Mouse (Mus musculus): ENCODE data around the gene Coro1c. TPM values are rescaled to one million over a fixed set of nuclear protein-coding genes. Genes with fewer than 3 reads are reported as not detected.

The Coro1c gene
- 10 to 100 TPM in 1 of 2 experiments, 1 to 10 TPM in 1; 7.8 to 11.8 TPM for total RNA-seq (2021)
- long read RNA-seq, experiment 1, transcript Coro1c-201 (11 exons, 3,491 nt) = major isoform, 10 of 10 reads
- long read RNA-seq, experiment 1, partial matches to known transcripts = 0 of 10 reads
- long read RNA-seq, experiment 1, other reads (novel, unspliced or antisense) = 0 of 10 reads
- long read RNA-seq, experiment 2, partial matches to known transcripts = 0 of 3 reads
- long read RNA-seq, experiment 2, other reads (novel, unspliced or antisense) = 0 of 3 reads

DNA sequence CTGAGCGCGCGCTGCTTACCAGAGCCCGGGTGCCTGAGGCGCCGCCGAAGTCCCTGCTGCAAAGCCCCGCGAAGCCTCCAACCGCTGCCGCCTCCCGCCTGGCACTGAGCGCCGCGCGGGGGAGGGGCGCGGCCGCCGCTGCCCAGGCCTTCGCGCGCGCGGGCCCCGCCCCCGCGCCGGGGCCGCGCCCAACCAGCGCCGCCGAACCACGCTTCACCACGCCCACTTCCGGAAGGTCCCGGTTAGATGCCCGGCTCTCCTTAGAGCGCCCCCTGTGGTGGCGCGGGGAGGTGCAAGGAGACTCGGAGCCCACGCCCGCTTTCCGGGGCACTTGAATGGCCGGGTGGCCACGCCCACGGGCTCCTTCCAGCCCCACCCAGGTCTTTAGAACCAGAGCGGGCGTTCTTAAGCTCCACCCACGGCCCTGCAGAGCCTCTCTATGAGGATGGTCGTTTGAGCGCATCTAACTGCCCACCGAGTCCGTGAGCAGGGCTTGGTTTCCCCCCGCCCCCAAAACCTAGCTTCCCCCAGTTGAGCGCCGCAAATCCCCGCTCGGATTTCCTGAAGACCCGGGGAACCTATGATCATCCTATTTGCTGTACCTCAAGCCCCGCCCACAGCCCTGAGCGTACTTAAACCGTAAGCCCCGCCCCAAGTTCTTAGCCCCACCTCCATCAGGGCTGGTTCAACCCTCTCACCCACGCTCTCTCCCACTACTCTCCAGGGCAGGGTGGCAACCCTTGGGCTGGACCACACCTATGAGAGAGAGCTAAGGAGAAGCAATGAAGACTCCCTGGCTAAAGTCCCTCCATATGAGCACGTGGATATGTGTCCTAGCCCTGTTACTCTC lies at the start of gene Coro1c:
Coro1c (minus strand) TSS at position 167 of the 850 bp plus-strand sequence.
- peak within 1 kb of the TSS; percentile 93 for H3K27ac ChIP-seq
- peak; percentile 99 for DNase-seq
- TF ChIP-seq CTCF (IDR thresholded peaks at IDR 0.05) = peak; percentile 95
- intact Hi-C loops (cut with DNase I) = loop anchor here (1.0 to 2.0 kb wide), 2 partner anchors 45 to 54 kb away; no protein-coding TSS in a partner anchor
- peak within 1 kb of the TSS; percentile 95 for H3K4me3 ChIP-seq

DNA sequence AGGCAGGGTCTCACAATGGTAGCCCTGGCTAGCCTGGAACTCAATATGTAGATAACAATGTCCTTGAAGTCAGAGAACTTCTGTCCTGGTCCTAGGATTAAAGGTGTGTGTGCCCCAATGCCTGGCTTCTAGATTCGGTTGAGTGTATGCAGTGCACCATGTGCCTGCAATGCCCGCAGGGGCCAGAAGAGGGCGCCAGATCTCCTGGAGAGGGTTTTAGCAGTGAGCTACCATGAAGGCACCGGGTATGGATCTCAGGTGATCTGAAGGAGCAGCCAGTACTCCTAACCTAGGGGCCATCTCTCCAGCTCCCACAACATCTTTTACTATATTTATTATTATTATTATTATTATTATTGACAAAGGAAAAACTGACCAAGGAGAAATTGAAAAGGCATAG lies 48.0 kb upstream of the Coro1c start:
- peak; percentile 87 for DNase-seq
- H3K27ac ChIP-seq = no peak overlapping the region
- peak; percentile 97 for TF ChIP-seq CTCF (IDR thresholded peaks at IDR 0.05)
- intact Hi-C loops (cut with DNase I) = loop anchor here (5.0 to 10.0 kb wide), 3 partner anchors 36 to 358 kb away; partner anchors contain the start of gene Ssh1
- no peak overlapping the region for H3K4me3 ChIP-seq

DNA sequence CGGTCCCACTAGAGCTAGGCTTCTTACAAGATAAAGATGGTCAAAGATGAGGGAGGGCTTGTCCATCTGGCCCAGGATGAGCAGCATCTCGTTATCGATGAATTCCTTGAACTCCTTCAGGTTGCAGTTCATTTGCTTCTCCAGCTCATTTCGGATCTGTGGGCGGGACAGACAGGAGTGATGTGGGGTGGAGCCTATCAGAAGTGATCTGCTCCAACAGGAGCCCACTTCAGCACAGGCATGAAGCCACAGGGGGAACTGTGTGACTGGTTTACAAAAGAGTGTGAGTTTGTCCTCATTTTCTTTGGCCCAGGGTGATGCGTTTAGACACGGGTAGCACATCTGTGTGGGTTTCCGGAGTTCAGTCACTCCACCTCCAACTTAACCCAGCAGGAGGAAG lies 47.1 kb upstream of the Coro1c start:
- TF ChIP-seq CTCF (IDR thresholded peaks at IDR 0.05) = no peak
- intact Hi-C loops (cut with DNase I) = loop anchor here (5.0 to 10.0 kb wide), 3 partner anchors 37 to 359 kb away; partner anchors contain the start of gene Ssh1

DNA sequence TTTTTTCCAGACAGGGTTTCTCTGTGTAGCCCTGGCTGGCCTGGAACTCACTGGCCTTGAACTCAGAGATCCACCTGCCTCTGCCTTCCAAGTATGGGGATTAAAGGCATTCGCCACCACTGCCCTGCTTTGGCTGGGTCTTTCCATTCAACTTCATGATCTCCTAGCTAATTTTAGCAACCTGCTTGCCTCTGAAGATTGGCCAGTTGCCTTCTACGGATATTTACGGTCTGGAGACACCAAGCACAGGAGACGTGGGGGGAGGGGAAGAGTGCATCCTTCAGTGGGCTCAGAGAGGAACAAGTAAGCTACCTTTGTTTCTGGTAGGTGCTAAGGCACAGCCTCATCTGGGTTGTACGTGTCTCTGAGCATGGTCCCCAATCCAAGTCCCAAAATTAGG lies 46.7 kb upstream of the Coro1c start:
- DNase-seq = peak; percentile 42
- no peak for TF ChIP-seq CTCF (IDR thresholded peaks at IDR 0.05)
- intact Hi-C loops (cut with DNase I) = loop anchor here (5.0 to 10.0 kb wide), 3 partner anchors 37 to 360 kb away; partner anchors contain the start of gene Ssh1
- peak overlapping the region; percentile 38; the same call in 1 of the 2 replicates for H3K27ac ChIP-seq
- no peak overlapping the region for H3K4me3 ChIP-seq

More for the DNA sequence above, 47.1 kb upstream of the Coro1c start:
- no peak for DNase-seq
- Histone ChIP-seq H3K27ac (no peak overlapping the region; the same call in 1 of the 2 replicates), H3K4me3 (no peak overlapping the region)

DNA sequence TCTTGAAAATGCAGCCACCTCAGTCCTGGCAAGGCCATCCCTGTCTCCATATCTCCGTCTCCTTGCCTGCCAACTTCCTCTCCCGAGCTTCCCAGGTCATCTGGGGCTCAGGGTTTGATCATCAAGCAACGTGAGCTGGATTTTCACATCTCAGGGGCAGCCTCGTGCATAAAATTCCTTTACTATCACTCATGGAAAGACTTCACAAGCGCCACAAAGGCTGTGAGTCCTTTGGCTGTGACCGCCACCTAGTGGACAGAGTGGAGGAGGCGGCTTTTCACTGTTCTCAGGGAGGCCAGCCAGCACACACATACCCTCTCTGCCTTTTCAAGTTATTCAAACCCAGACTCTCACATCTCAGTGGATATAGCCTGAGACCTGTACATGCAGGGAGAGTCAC lies 45.9 kb upstream of the Coro1c start:
- Histone ChIP-seq H3K27ac (peak overlapping the region; percentile 79), H3K4me3 (no peak overlapping the region)
- TF ChIP-seq CTCF (IDR thresholded peaks at IDR 0.05) = peak; percentile 98
- DNase-seq = peak; percentile 86
- intact Hi-C loops (cut with DNase I) = loop anchor here (1.0 to 10.0 kb wide), 4 partner anchors 46 to 360 kb away; partner anchors contain the start of genes Coro1c, Iscu and Sart3

DNA sequence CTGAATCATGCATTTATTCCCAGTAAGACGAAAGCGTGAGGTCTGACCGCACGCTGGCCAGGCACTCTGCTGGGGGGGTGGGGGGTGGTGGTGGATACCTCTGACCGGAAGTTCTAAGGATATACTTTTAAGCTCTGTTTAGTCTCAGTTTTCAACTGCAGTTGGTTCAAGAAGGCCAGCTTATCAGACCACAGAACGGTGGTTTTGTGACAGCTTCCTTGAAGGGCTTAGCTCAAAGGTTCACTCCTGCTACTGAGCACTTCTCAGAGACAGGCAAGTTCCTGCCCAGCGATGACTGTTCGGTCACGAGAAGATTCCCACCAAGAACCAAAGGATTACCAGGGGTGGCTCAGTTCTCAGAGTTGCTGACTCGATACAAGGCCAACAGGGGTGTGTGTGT lies 44.0 kb upstream of the Coro1c start:
- DNase-seq = no peak
- no peak for TF ChIP-seq CTCF (IDR thresholded peaks at IDR 0.05)
- no peak overlapping the region for H3K4me3 ChIP-seq
- intact Hi-C loops (cut with DNase I) = loop anchor here (5.0 to 10.0 kb wide), 2 partner anchors 180 to 362 kb away; partner anchors contain the start of genes Iscu and Sart3
- no peak overlapping the region for H3K27ac ChIP-seq

DNA sequence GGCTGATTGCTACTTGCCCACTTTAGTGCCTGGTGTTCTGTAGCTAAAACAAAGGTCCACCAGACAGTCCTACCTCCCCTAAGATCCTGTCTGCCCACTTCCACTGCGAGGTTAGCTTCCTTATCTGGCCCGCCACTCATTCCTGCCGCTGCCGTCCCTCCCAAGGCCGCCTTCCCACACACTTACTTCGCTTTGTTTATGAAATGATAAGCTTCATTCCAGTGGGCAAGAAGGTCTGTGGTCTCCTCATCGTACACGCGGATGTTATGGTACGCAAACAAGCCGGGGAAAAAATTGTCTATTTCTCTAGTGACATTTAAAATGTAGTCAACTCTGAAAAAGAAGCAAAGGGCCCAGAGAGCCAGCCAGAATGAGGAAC lies 43.1 kb upstream of the Coro1c start:
- DNase-seq = no peak
- Histone ChIP-seq H3K4me3 (no peak overlapping the region), H3K27ac (no peak overlapping the region)
- intact Hi-C loops (cut with DNase I) = loop anchor here (5.0 to 10.0 kb wide), 2 partner anchors 179 to 363 kb away; partner anchors contain the start of genes Iscu and Sart3
- no peak for TF ChIP-seq CTCF (IDR thresholded peaks at IDR 0.05)

DNA sequence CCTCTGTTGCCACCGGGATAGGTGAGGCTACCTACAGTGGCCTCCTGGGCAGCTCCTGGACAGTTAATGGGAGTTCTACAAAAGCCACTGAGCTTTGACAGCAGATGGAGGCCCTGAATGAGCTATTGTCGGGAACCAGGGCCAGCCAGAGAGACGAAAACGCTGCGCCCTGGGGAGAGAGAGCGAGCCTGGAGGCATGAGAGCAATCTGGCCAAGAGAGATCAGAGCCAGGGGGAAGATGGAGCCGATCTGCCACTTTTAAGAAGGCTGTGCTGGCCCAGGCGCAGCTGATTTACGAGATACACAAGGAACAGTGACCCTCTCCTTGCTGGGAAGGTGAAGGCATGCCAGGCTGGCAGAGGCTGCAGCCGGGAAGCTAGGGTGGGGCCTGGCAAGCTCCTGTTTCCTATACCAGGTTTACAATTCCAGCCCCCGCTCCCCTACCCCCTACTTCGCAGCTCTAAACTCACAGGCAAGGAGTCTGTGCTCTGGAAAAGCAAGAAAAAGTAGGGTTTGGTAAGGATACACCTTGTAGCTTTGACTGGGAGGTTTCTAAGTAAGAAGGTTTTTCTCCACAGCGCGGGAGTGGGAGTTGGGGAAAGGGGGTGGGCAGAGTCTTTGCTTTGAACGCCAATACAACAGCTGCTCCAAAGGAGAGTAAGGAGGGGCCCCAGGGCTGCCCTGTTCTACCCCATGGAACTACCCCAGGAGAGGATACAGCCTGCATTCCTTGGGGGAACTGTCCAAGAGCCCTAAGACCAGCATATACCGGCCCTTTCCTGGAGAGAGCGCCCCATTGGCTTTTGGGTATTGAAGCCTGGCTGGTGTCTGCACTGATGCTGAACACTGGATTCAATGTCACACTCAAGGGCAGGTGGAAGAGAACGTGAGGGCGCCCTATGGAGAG lies 42.5 kb upstream of the Coro1c start:
- intact Hi-C loops (cut with DNase I) = loop anchor here (5.0 to 10.0 kb wide), 2 partner anchors 179 to 364 kb away; partner anchors contain the start of genes Iscu and Sart3

DNA sequence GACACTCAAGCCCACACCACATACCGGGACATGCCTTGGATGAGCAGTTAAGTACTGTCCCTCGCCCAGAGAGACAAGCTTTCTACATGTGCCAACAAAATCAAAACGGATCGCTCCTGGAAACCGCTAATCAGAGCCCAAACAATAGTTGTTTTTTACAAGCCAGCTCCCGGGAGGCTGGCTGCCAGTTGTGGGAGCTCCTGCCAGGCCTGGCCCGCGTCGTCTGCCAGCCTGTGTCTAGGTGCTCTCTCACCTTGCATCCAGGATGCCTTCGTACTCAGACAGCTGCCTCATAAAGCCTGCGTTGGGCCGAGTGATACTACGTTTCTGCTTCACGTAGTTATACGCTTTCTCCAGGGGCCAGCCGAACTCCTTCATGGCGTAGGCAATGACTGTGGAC lies 41.6 kb upstream of the Coro1c start:
- Histone ChIP-seq H3K4me3 (no peak overlapping the region), H3K27ac (peak overlapping the region; percentile 31; the same call in 1 of the 2 replicates)
- intact Hi-C loops (cut with DNase I) = loop anchor here (5.0 to 10.0 kb wide), 2 partner anchors 178 to 365 kb away; partner anchors contain the start of genes Iscu and Sart3
- no peak for TF ChIP-seq CTCF (IDR thresholded peaks at IDR 0.05)
- DNase-seq = no peak

More for the DNA sequence above, 42.5 kb upstream of the Coro1c start:
- no peak for TF ChIP-seq CTCF (IDR thresholded peaks at IDR 0.05)
- peak overlapping the region; percentile 31; the same call in 1 of the 2 replicates for H3K27ac ChIP-seq
- no peak overlapping the region for H3K4me3 ChIP-seq
- no peak for DNase-seq

DNA sequence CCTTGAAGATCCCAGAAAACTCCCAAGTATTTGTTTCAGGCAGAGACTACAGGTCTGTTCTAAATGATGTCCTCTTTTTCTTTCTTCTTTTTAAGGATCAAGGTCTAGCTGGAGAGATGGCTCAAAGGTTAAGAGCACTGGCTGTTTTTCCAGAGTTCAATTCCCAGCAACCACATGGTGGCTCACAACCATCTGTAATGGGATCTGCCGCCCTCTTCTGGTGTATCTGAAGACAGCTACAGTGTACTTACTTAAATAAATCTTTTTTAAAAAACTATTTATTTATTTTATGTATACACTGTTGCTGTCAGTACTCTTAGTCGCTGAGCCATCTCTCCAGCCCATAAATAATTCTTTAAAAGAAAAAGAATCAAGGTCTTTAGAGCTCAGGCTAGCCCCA lies 38.7 kb upstream of the Coro1c start:
- H3K4me3 ChIP-seq = no peak overlapping the region
- intact Hi-C loops (cut with DNase I) = no loop called here
- no peak overlapping the region for H3K27ac ChIP-seq
- TF ChIP-seq CTCF (IDR thresholded peaks at IDR 0.05) = peak; percentile 30; the same call in 1 of the 2 replicates
- DNase-seq = no peak

DNA sequence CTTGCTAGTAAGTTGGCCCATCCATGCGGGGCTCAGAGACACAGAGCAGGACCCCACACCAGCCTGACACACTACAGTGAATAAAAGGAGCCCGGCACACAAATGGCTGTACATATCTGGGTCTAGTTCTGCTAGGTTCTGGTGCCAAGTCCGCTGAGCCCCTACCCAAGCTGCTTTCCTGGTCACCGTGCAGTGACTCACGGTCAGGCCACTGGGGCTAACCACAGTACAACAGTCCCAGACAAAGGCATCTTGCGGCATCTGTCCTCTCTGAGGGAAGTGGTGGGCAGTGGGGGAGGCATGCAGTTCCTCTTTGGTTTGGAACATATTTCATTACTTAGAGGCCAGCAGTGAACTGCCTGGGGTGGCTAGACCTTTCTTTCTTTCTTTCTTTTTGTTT lies 36.6 kb upstream of the Coro1c start:
- intact Hi-C loops (cut with DNase I) = no loop called here
- no peak for TF ChIP-seq CTCF (IDR thresholded peaks at IDR 0.05)

More for the DNA sequence above, 36.6 kb upstream of the Coro1c start:
- DNase-seq = peak; percentile 44
- Histone ChIP-seq H3K4me3 (peak overlapping the region; percentile 7; the same call in 1 of the 2 replicates), H3K27ac (peak overlapping the region; percentile 20; the same call in 1 of the 2 replicates)

All from gastrocnemius, adult 2 months (tissue).